ENCODE assay signal across 8 mouse cellular contexts in genomic region chr19:12518541-12518890, GRCm38 (mm10). TPM values are rescaled to one million over a fixed set of nuclear protein-coding genes. Genes with fewer than 3 reads are reported as not detected.
DNase-seq lines count a peak whose midpoint lies in the region; ATAC-seq and TF ChIP-seq lines count a peak whose summit lies in the region.

No protein-coding gene starts in this region.

- no peak overlapping the region for H3K9ac ChIP-seq in heart, embryonic 11.5 days (ENCODE audit: low read depth, low read length)
- peak overlapping the region; percentile 92; the same call in 1 of the 2 replicates for H3K9ac ChIP-seq in ES-Bruce4 (ENCODE audit: low read depth, poor library complexity, severe bottlenecking)
- no peak overlapping the region for H3K9ac ChIP-seq in hindbrain, embryonic 11.5 days (ENCODE audit: low read depth, low read length)

- no peak for ATAC-seq in heart, embryonic 11.5 days (replicated peaks; ENCODE audit: insufficient number of reproducible peaks, low FRiP score, low TSS enrichment)
- ATAC-seq in hindbrain, embryonic 11.5 days (ENCODE audit: low FRiP score), result no peak; the same call in 1 of the 2 replicates

- H3K27ac ChIP-seq in heart, embryonic 11.5 days (ENCODE audit: low read depth, low read length), result no peak overlapping the region
- H3K27ac ChIP-seq in ES-Bruce4 (ENCODE audit: insufficient read depth, low read length), result no peak overlapping the region
- H3K27ac ChIP-seq in hindbrain, embryonic 11.5 days (ENCODE audit: low read depth, low read length), result no peak overlapping the region
- peak overlapping the region; percentile 72; the same call in 1 of the 2 replicates for H3K27ac ChIP-seq in macrophage

- TF ChIP-seq EP300 in ES-Bruce4 (IDR thresholded peaks at IDR 0.05; ENCODE audit: insufficient read depth, low read depth, low read length), result no peak

- H3K9me3 ChIP-seq in heart, embryonic 11.5 days (replicated peaks; ENCODE audit: control insufficient read depth, low read length), result no peaks in the 10 kb centered on the region
- no peaks in the 10 kb centered on the region for H3K9me3 ChIP-seq in ES-Bruce4 (replicated peaks; ENCODE audit: control insufficient read depth, insufficient read depth, low read length, poor library complexity, severe bottlenecking)
- H3K9me3 ChIP-seq in hindbrain, embryonic 11.5 days (ENCODE audit: control insufficient read depth, low read length), result no peaks in the 10 kb centered on the region

- H3K4me1 ChIP-seq in heart, embryonic 11.5 days (ENCODE audit: control insufficient read depth, insufficient read depth, low read length), result no peaks in the 10 kb centered on the region
- no peaks in the 10 kb centered on the region for H3K4me1 ChIP-seq in ES-Bruce4 (ENCODE audit: control insufficient read depth, insufficient read depth, low read length)
- no peaks in the 10 kb centered on the region for H3K4me1 ChIP-seq in hindbrain, embryonic 11.5 days (replicated peaks; ENCODE audit: control insufficient read depth, insufficient read depth, low read length)

- no peak for TF ChIP-seq POLR2A in ES-Bruce4 (IDR thresholded peaks at IDR 0.05; ENCODE audit: insufficient read depth, low read length)

- no peaks in the 10 kb centered on the region for H3K27me3 ChIP-seq in heart, embryonic 11.5 days (ENCODE audit: control insufficient read depth, insufficient read depth, low read length)
- H3K27me3 ChIP-seq in ES-Bruce4 (ENCODE audit: control insufficient read depth, insufficient read depth, low read length, poor library complexity, severe bottlenecking), result no peaks in the 10 kb centered on the region; the same call in none of the 2 replicates
- no peaks in the 10 kb centered on the region for H3K27me3 ChIP-seq in hindbrain, embryonic 11.5 days (ENCODE audit: control insufficient read depth, insufficient read depth, low read length)

- no peaks in the 10 kb centered on the region for H3K36me3 ChIP-seq in heart, embryonic 11.5 days (ENCODE audit: control insufficient read depth, insufficient read depth, low read length)
- H3K36me3 ChIP-seq in ES-Bruce4 (ENCODE audit: control insufficient read depth, insufficient read depth, low read length, poor library complexity, severe bottlenecking), result no peaks in the 10 kb centered on the region
- H3K36me3 ChIP-seq in hindbrain, embryonic 11.5 days (ENCODE audit: control insufficient read depth, insufficient read depth, low read length), result no peaks in the 10 kb centered on the region
- no peaks in the 10 kb centered on the region for H3K36me3 ChIP-seq in macrophage (ENCODE audit: inconsistent target)

- peak overlapping the region; percentile 55 for H3K4me3 ChIP-seq in heart, embryonic 11.5 days (ENCODE audit: low read depth, low read length)
- H3K4me3 ChIP-seq in ES-Bruce4 (ENCODE audit: low read depth, low read length) (no peak overlapping the region), macrophage (ENCODE audit: inconsistent target) (peak overlapping the region; percentile 50)
- peak overlapping the region; percentile 42 for H3K4me3 ChIP-seq in hindbrain, embryonic 11.5 days (ENCODE audit: low read depth, low read length)

- H3K4me2 ChIP-seq in heart, embryonic 11.5 days, result no peak overlapping the region
- H3K4me2 ChIP-seq in hindbrain, embryonic 11.5 days (replicated peaks; ENCODE audit: low read depth, low read length), result no peak overlapping the region

- TF ChIP-seq CTCF in ES-Bruce4 (IDR thresholded peaks at IDR 0.05; ENCODE audit: low read depth, low read length), result no peak

- H3K79me2 ChIP-seq in macrophage (ENCODE audit: inconsistent target), result no peaks in the 10 kb centered on the region

- DNase-seq in heart, adult 9 months (ENCODE audit: low spot score in 2 of 2), result no peak
- no peak for DNase-seq in hindbrain, embryonic 11.5 days (ENCODE audit: low spot score)
- no peak for DNase-seq in adrenal gland, postnatal 10 days
- no peak for DNase-seq in left cerebral cortex, adult 11 months (ENCODE audit: low spot score)
- no peak for DNase-seq in layer of hippocampus, postnatal 25 days (ENCODE audit: extremely low spot score in 1 of 2, low spot score in 1 of 2)

RNA-seq across cellular contexts. Expression of gene Dtx4, which starts 17.3 kb away (rescaled TPM):
- 1.3 and 1.8 TPM in 2 replicates for polyA plus RNA-seq in heart, embryonic 11.5 days (2014; fragmentation: Nextera tagmentation; extraction: Ambion mirVana)
- polyA plus RNA-seq in ES-Bruce4 (2011; ENCODE audit: insufficient read depth, insufficient read length, low read depth, missing spikeins), result 4.0 and 5.1 TPM in 2 replicates
- 55.4 and 66.1 TPM in 2 replicates for polyA plus RNA-seq in hindbrain, embryonic 11.5 days (2014; fragmentation: Nextera tagmentation; extraction: Ambion mirVana)
- total RNA-seq in macrophage (2018; cell fraction: chromatin; rRNA removed), result 100 to 1,000 TPM in 4 of 26 experiments, 10 to 100 TPM in 14, 1 to 10 TPM in 8; 7.0 to 144 (median 22.3) TPM
- total RNA-seq in macrophage (2018; cell fraction: cytosol; rRNA removed), result 10 to 100 TPM; 10.2 to 96.6 (median 29.8) TPM
- 100 to 1,000 TPM in 3 of 26 experiments, 10 to 100 TPM in 21, 1 to 10 TPM in 2; 8.5 to 133 (median 28.5) TPM for total RNA-seq in macrophage (2018; cell fraction: nucleus; rRNA removed)
- polyA plus RNA-seq in macrophage (2018), result 17.5 to 35.6 TPM (median 30.8 TPM) in 3 replicates
- total RNA-seq in adrenal gland, postnatal 10 days (2021), result 10 to 100 TPM; 22.5 to 24.4 TPM
- total RNA-seq in layer of hippocampus, postnatal 25 days (2021), result 10 to 100 TPM; 32.8 to 34.8 TPM

RNA-seq across cellular contexts. Expression of gene Fam111a, which starts 27.0 kb away (rescaled TPM):
- polyA plus RNA-seq in heart, embryonic 11.5 days (2014; fragmentation: Nextera tagmentation; extraction: Ambion mirVana), result 26.3 and 30.0 TPM in 2 replicates
- polyA plus RNA-seq in ES-Bruce4 (2011; ENCODE audit: insufficient read depth, insufficient read length, low read depth, missing spikeins), result 10.2 and 17.2 TPM in 2 replicates
- 22.1 and 26.3 TPM in 2 replicates for polyA plus RNA-seq in hindbrain, embryonic 11.5 days (2014; fragmentation: Nextera tagmentation; extraction: Ambion mirVana)
- total RNA-seq in macrophage (2018; cell fraction: chromatin; rRNA removed), result 10 to 100 TPM in 25 of 26 experiments, 1 to 10 TPM in 1; 7.4 to 79.6 (median 40.6) TPM
- total RNA-seq in macrophage (2018; cell fraction: cytosol; rRNA removed), result 10 to 100 TPM; 36.0 to 74.7 (median 60.7) TPM
- 100 to 1,000 TPM in 2 of 26 experiments, 10 to 100 TPM in 24; 26.5 to 166 (median 46.1) TPM for total RNA-seq in macrophage (2018; cell fraction: nucleus; rRNA removed)
- 55.9 to 176 TPM (median 125 TPM) in 3 replicates for polyA plus RNA-seq in macrophage (2018)
- 10 to 100 TPM; 11.9 to 14.8 TPM for total RNA-seq in adrenal gland, postnatal 10 days (2021)
- total RNA-seq in layer of hippocampus, postnatal 25 days (2021), result 1 to 10 TPM; 1.3 to 2.0 TPM

RNA-seq across cellular contexts. Expression of gene Mpeg1, which starts 57.9 kb away (rescaled TPM):
- polyA plus RNA-seq in heart, embryonic 11.5 days (2014; fragmentation: Nextera tagmentation; extraction: Ambion mirVana), result 0.28 and 0.56 TPM in 2 replicates
- polyA plus RNA-seq in ES-Bruce4 (2011; ENCODE audit: insufficient read depth, insufficient read length, low read depth, missing spikeins) (0.20 TPM in 1 of 2 replicates, not detected in the other), macrophage (2018) (2,177 to 2,766 TPM (median 2,684 TPM) in 3 replicates)
- 0.60 and 1.0 TPM in 2 replicates for polyA plus RNA-seq in hindbrain, embryonic 11.5 days (2014; fragmentation: Nextera tagmentation; extraction: Ambion mirVana)
- total RNA-seq in macrophage (2018; cell fraction: chromatin; rRNA removed), result 100 to 1,000 TPM; 252 to 707 (median 456) TPM
- 1,000 to 10,000 TPM; 1,942 to 3,390 (median 2,625) TPM for total RNA-seq in macrophage (2018; cell fraction: cytosol; rRNA removed)
- 1,000 to 10,000 TPM in 25 of 26 experiments, 100 to 1,000 TPM in 1; 793 to 4,386 (median 3,068) TPM for total RNA-seq in macrophage (2018; cell fraction: nucleus; rRNA removed)
- total RNA-seq in adrenal gland, postnatal 10 days (2021), result 10 to 100 TPM; 15.1 to 16.1 TPM
- total RNA-seq in layer of hippocampus, postnatal 25 days (2021), result 1 to 10 TPM; 8.1 to 9.5 TPM

Comparison
In these comparisons a context has a peak if more than half of its experiments do, and no peak if none do; other contexts are left out.
1. RNA of gene Mpeg1, which starts 57.9 kb away (polyA plus RNA-seq): 2,177 to 2,766 TPM in macrophage; 0.60 to 1.0 TPM in hindbrain, embryonic 11.5 days, 0.28 to 0.56 TPM in heart, embryonic 11.5 days and 0.20 TPM in ES-Bruce4; every median in the first group is over 1,000 times any median in the second.